Mouse (Mus musculus) midbrain, embryonic 13.5 days (tissue): ENCODE measurements around the gene Ano4. TPM values are rescaled to one million over a fixed set of nuclear protein-coding genes. Genes with fewer than 3 reads are reported as not detected.

ENCODE experiments used
- ATAC-seq: fragments of 200-750 bp; cut with Nextera tagmentation; 2 replicates; pipeline ENCODE4 v1.8.0; 2017; ENCODE audit warnings: mild to moderate bottlenecking, moderate TSS enrichment, moderate library complexity
- H3K27ac ChIP-seq: fragments of 300-500 bp; sonication (generic); 2 replicates; pipeline ENCODE4 v1.5.1; 2015; ENCODE audit warnings: inconsistent platforms, mild to moderate bottlenecking, moderate library complexity
- H3K27me3 ChIP-seq: fragments of 300-500 bp; sonication (generic); 2 replicates; pipeline ENCODE4 v1.6.1; 2015; ENCODE audit warnings: mild to moderate bottlenecking, inconsistent platforms
- H3K36me3 ChIP-seq: fragments of 300-500 bp; sonication (generic); 2 replicates; pipeline ENCODE4 v1.6.1; 2015; ENCODE audit warnings: mild to moderate bottlenecking, inconsistent platforms
- H3K4me1 ChIP-seq: fragments of 300-500 bp; sonication (generic); replicated peaks from 2 replicates; pipeline ENCODE4 v1.6.1; 2015; ENCODE audit warnings: inconsistent platforms
- H3K4me2 ChIP-seq: fragments of 300-500 bp; sonication (generic); replicated peaks from 2 replicates; pipeline ENCODE4 v1.6.1; 2015; ENCODE audit warnings: moderate library complexity, mild to moderate bottlenecking, inconsistent platforms
- H3K4me3 ChIP-seq: fragments of 300-500 bp; sonication (generic); replicated peaks from 2 replicates; pipeline ENCODE4 v1.5.1; 2015; ENCODE audit warnings: mild to moderate bottlenecking, inconsistent platforms
- H3K9ac ChIP-seq: fragments of 300-500 bp; sonication (generic); replicated peaks from 2 replicates; pipeline ENCODE4 v1.6.1; 2015; ENCODE audit warnings: mild to moderate bottlenecking, inconsistent platforms
- H3K9me3 ChIP-seq: fragments of 300-500 bp; sonication (generic); 2 replicates; pipeline ENCODE4 v1.6.1; 2016; ENCODE audit warnings: mild to moderate bottlenecking, inconsistent platforms
- WGBS: fragments of 180-500 bp; shearing (Covaris S2); methylation state at CpG from one replicate; pipeline ENCODE4 v1.1.7; 2015; 5-methylcytosine and 5-hydroxymethylcytosine counted together
- polyA plus RNA-seq: library from polyadenylated mRNA; unstranded; fragments of >200 nt; fragmentation: Nextera tagmentation; extraction: Ambion mirVana; gene quantifications from 2 replicates; pipeline ENCODE4 v1.2.1, GENCODE M21; 2015

Gene Ano4
- 5.4 and 6.4 TPM in 2 replicates for polyA plus RNA-seq

DNA sequence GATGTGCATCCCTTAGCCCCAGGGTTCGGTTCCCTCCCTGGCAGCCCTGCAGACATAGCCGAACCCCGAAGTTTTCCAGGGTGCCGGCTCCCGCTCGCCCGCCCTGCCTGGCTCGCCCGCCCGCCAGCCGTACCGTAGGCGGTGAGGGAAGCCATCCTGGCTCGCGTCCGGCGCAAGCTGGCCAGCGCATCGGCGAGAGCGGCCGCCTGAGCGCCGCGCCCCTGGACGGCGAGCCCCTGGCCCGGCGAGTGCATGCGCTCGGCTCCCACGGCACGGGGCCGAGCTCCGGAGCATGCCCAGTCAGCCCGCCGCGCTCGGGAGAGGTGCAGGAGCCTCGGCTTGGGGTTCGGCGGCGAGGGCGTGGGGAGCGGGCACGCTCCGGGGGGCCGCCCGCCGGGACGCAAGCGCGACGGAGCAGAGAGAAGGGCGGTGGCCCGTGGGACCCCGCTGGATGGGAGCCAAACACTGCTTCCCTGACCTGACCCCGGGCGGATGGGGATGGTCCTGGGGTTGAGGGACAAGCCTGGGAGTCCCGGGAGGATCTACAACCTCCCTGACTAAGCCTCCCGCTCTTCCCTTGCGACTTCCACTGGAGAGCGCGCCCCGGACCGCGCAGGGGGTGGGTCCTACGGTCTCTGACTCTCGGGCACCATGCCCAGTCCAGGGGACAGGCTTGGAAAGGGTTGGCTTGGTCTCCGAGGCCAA, at the start of gene Ano4:
TSS of gene Ano4 (minus strand) at position 272 of the 705 bp plus-strand sequence.
- Histone ChIP-seq H3K27me3 (peaks cover 46% of the 10 kb centered on the region), H3K9ac (peak within 1 kb of the TSS; percentile 61), H3K4me2 (peak within 1 kb of the TSS; percentile 82), H3K4me3 (peak within 1 kb of the TSS; percentile 57), H3K9me3 (no peaks in the 10 kb centered on the region), H3K4me1 (peaks cover 12% of the 10 kb centered on the region), H3K36me3 (no peaks in the 10 kb centered on the region), H3K27ac (no peak within 1 kb of the TSS)
- ATAC-seq, result peak; percentile 84
- WGBS, result 1% methylated on average over 70 of the region's 70 CpGs

DNA sequence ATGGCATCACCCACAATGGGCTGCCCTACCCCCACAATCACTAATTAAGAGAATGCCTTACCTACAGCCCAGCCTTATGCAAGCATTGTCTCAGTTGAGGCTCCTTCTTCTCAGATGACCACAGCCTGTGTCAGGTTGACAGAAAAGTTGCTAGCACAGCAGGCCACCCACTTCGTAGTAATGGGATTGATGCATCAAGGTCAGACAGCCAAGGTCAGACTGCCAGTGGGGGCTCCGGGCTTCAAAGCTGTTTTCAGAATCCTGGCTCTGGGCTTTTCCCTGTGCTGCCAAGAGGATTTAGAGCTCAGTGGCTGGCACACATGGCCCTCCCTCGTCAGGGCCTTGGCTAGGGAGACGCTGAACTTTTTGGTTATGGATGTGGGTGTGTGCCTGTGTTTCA, 48.1 kb upstream of the Ano4 start:
- H3K4me2 ChIP-seq, result no peak overlapping the region
- H3K4me1 ChIP-seq, result no peaks in the 10 kb centered on the region; the same call in 1 of the 2 replicates
- no peak overlapping the region for H3K4me3 ChIP-seq
- no peak overlapping the region for H3K27ac ChIP-seq
- no peak overlapping the region for H3K9ac ChIP-seq
- WGBS, result 40% methylated on average over 4 of the region's 4 CpGs
- 0 out of 2 replicates have a peak, but pooled peaks cover 3% of the 10 kb centered on the region for H3K27me3 ChIP-seq
- no peaks in the 10 kb centered on the region for H3K36me3 ChIP-seq
- no peaks in the 10 kb centered on the region for H3K9me3 ChIP-seq
- no peak for ATAC-seq

DNA sequence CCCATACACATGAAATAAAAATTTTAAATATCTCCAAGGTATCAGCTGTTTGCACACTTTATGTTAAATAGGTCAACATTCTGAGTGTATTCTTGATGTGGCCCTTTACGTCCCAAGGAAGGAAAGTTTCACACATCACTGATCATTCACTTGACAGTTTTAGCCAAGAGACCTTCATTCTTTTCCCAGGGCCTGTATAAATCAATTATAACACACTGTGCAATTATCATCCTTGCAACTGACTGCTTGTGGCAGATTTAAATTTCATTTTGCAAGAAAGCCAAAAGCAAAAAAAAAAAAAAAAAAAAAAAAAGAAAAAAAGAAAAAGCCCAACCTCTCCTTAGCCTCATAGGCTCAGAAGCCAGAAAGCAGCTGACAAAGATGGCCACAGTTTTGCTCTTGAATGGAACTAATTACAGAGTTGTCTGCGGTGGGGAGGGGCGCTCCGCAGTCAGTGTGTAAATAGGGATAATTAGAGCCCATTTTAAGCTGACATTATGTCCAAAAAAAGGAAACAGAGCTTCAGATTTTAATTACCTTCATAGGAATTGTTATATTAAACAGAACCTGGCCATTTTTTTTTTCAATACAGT, 47.1 kb upstream of the Ano4 start:
- no peak for ATAC-seq

DNA sequence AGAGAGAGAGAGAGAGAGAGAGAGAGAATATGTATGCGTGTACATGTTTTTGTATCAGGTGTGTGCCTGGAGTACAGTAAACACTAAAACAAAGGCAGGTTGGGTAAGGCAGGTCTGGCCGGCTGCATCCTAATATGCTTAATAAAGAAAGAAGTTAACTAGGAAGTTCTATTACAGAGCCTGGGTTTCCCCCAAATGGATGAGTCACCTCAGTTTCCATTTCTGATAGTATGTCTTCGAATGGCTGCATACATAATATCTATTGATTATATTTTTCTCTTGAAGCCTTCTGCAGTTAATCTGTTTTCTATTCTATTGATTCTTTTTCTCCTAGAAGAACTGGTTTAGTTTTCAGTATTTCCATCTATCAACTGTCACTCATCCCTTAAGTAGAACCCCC, 41.9 kb upstream of the Ano4 start:
- H3K4me3 ChIP-seq, result no peak overlapping the region
- H3K27ac ChIP-seq, result no peak overlapping the region
- no peaks in the 10 kb centered on the region for H3K4me1 ChIP-seq
- no peak for ATAC-seq
- no peak overlapping the region for H3K9ac ChIP-seq
- no peaks in the 10 kb centered on the region for H3K36me3 ChIP-seq
- 85% methylated on average over 3 of the region's 3 CpGs for WGBS
- H3K4me2 ChIP-seq, result no peak overlapping the region
- H3K27me3 ChIP-seq, result 0 out of 2 replicates have a peak, but pooled peaks cover 3% of the 10 kb centered on the region
- H3K9me3 ChIP-seq, result no peaks in the 10 kb centered on the region

More for the DNA sequence above, 47.1 kb upstream of the Ano4 start:
- H3K9me3 ChIP-seq, result no peaks in the 10 kb centered on the region
- H3K27me3 ChIP-seq, result 0 out of 2 replicates have a peak, but pooled peaks cover 3% of the 10 kb centered on the region
- no peak overlapping the region for H3K9ac ChIP-seq
- WGBS, result 69% methylated on average over 4 of the region's 4 CpGs
- no peak overlapping the region for H3K4me3 ChIP-seq
- no peaks in the 10 kb centered on the region; the same call in 1 of the 2 replicates for H3K4me1 ChIP-seq
- no peak overlapping the region for H3K4me2 ChIP-seq
- H3K36me3 ChIP-seq, result no peaks in the 10 kb centered on the region
- H3K27ac ChIP-seq, result no peak overlapping the region

DNA sequence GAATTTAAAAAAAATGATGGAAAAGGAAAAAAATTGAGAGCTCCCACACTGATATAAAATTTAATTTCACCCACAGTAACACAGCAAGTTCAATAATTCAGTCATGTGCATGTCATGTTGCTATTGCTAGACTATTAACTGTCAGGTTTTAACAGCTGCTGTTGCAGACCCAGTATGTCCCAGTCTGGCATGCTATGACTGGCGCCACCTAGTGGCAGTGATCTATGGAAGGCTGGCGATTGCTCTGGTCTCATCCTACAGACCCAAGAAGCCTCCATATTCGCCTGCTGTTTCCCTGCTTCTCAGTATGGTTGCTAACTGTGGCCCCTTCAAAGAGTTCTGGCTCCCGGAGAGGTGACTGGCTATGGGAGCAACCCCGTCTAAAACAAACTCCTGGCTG, 38.9 kb upstream of the Ano4 start:
- peak; percentile 84; the same call in 1 of the 2 replicates for ATAC-seq
- Histone ChIP-seq H3K4me1 (no peaks in the 10 kb centered on the region), H3K9me3 (no peaks in the 10 kb centered on the region), H3K4me2 (no peak overlapping the region), H3K4me3 (no peak overlapping the region), H3K27me3 (no peaks in the 10 kb centered on the region), H3K36me3 (no peaks in the 10 kb centered on the region), H3K9ac (no peak overlapping the region), H3K27ac (no peak overlapping the region)
- WGBS, result 4% methylated on average over 5 of the region's 5 CpGs

DNA sequence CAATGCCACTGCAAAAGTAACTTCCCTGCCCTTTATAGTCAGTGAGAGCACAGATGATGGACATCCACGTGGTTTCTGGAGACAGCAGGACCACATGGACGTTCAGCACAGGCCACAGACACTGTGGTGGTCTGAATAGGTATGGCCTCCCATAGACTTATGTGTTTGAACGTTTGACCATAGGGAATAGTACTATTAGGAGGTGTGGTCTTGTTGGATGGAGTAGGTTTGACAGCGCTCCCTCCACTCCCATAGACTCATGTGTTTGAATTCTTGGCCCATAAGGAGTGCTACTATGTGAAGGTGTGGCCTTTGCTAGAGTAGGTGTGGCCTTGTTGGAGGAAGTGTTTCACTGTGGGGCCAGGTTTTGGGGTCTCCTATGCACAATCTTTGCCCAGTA, 33.2 kb upstream of the Ano4 start:
- Histone ChIP-seq H3K4me1 (no peaks in the 10 kb centered on the region), H3K27me3 (no peaks in the 10 kb centered on the region), H3K4me3 (no peak overlapping the region), H3K27ac (no peak overlapping the region), H3K9me3 (no peaks in the 10 kb centered on the region), H3K36me3 (no peaks in the 10 kb centered on the region), H3K4me2 (no peak overlapping the region), H3K9ac (no peak overlapping the region)
- WGBS, result 78% methylated on average over 4 of the region's 4 CpGs
- no peak for ATAC-seq

DNA sequence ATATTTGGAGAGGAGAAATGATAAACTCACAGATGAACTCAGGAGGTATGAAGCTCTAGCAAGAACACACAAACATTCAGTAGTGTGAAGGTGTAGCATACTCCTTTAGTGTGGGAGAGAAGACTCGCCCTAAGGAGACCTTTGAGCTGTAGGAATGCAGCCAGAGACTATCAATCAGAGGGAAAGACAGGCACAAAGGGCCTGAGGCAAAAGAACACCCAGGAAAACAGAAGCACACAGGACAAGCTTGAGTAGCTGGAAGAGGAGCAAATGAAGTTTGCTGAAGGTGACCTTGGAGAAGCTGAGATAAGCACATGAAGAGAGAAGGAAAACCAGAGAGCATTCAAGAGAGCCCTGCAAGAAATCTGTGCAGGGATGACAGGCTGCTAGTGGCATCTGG, 25.5 kb upstream of the Ano4 start:
- no peak for ATAC-seq
- Histone ChIP-seq H3K4me1 (no peaks in the 10 kb centered on the region), H3K27me3 (no peaks in the 10 kb centered on the region), H3K9ac (no peak overlapping the region), H3K4me3 (no peak overlapping the region), H3K36me3 (no peaks in the 10 kb centered on the region), H3K4me2 (no peak overlapping the region), H3K27ac (no peak overlapping the region), H3K9me3 (no peaks in the 10 kb centered on the region)
- 79% methylated on average over 1 of the region's 1 CpGs for WGBS

DNA sequence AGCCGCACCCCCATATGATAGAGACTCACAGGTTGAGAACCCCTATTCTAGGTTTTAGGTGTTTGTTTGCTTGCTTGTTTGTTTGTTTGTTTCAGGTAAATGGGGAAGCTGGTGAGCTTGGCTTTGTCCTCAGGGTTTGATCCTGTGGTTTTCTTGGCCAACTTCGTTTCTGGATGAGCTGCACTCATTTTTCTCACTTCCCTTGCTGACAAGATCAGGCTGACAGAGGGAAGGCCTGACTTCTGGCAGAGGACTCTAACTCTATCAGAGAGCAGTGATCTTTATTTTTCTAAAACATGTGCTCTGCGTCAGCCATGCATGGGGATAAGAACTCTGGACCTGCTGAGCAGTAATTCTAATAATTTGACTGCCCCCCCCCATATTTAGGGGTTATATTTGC, 14.4 kb upstream of the Ano4 start:
- WGBS, result 89% methylated on average over 3 of the region's 3 CpGs
- no peak overlapping the region for H3K27ac ChIP-seq

DNA sequence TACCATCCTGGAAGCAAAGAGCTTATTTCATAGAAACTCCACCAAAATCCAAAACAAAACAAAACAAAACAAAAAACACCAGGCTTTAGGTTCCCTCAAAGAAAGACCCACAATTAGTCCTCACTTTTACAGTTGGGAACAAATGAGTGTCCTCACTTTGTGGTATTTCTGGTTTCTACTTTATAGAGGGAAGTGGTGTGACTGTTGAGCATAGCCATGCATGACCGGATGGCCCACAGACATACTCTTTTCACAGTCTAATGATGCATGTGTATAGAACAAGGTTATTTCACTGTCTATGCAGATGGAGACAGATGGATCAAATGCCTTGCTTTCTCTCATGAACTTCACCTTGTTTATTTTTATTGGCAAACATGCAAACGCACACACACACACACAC, 10.1 kb upstream of the Ano4 start:
- Histone ChIP-seq H3K9ac (no peak overlapping the region), H3K9me3 (no peaks in the 10 kb centered on the region), H3K27me3 (no peaks in the 10 kb centered on the region), H3K4me3 (no peak overlapping the region), H3K4me2 (no peak overlapping the region), H3K27ac (no peak overlapping the region), H3K36me3 (no peaks in the 10 kb centered on the region), H3K4me1 (no peaks in the 10 kb centered on the region)
- ATAC-seq, result no peak
- 87% methylated on average over 2 of the region's 2 CpGs for WGBS

More for the DNA sequence above, 14.4 kb upstream of the Ano4 start:
- Histone ChIP-seq H3K36me3 (no peaks in the 10 kb centered on the region), H3K4me1 (no peaks in the 10 kb centered on the region), H3K9ac (no peak overlapping the region), H3K4me2 (no peak overlapping the region), H3K27me3 (no peaks in the 10 kb centered on the region), H3K4me3 (no peak overlapping the region), H3K9me3 (no peaks in the 10 kb centered on the region)
- ATAC-seq, result no peak

DNA sequence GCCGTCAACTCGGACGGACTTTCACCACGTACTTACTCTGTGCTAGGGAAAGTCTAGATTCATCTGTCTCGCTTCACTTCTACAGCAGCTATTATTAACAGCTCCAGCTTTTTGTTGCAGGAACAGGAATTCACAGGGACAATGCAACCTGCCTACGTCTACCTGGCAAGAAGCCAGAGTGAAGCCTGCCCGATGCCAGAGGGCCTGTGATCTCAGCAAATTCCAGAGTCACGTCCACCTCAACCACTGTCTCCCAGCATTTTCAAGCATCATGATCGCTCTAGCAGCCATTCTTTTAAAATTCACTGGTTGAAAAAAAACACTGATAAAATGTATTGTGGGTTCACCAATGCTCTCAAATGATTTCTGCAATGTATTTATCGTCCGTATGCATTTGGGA, 6.9 kb upstream of the Ano4 start:
- Histone ChIP-seq H3K27me3 (peaks cover 7% of the 10 kb centered on the region), H3K27ac (no peak overlapping the region), H3K4me1 (no peaks in the 10 kb centered on the region), H3K9ac (no peak overlapping the region), H3K36me3 (no peaks in the 10 kb centered on the region), H3K9me3 (no peaks in the 10 kb centered on the region), H3K4me3 (no peak overlapping the region), H3K4me2 (no peak overlapping the region)
- 74% methylated on average over 11 of the region's 11 CpGs for WGBS
- no peak for ATAC-seq

DNA sequence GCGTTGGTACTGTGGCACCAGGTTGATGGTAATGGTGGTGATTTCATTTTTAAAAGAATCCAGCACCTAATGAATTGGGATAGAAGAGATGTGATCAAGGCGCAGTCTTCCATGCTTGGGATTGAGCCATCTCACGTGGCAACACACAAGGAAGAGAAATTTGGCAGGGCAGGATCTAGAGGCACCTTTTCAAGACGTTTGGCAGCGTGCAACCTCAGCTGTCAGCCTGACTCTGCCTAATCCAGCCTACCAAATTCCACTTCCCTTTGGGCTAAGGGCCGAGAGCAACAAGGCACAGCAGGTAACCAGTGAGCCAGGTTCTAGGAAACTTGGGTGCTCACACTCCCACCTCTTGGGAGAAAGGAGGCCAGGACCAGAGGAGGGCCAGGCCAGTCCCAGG, 1.0 kb upstream of the Ano4 start:
- ATAC-seq, result no peak
- Histone ChIP-seq H3K4me3 (no peak overlapping the region), H3K27me3 (peaks cover 46% of the 10 kb centered on the region), H3K4me1 (peaks cover 12% of the 10 kb centered on the region), H3K27ac (no peak overlapping the region), H3K9ac (no peak overlapping the region), H3K4me2 (no peak overlapping the region), H3K36me3 (no peaks in the 10 kb centered on the region), H3K9me3 (no peaks in the 10 kb centered on the region)
- WGBS, result 72% methylated on average over 6 of the region's 6 CpGs

DNA sequence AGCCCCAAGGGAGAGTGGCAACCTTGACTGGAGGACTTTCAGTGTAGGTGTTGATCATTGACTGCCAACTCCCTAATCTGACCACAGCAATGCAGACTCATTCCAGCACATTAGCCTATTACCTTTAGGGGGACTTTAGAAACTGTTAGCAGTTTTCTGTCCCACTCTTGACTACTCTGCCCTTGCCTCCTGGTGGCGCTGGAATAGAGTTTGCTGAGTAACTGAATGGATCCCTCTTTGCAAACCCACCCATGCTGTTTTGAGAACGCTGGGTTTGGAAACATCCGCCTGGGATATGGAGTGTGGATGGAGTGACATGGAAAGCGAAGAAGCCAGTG, 603 bp upstream of the Ano4 start:
- ATAC-seq, result no peak; the same call in 1 of the 2 replicates

More for the DNA sequence above, 603 bp upstream of the Ano4 start:
- no peaks in the 10 kb centered on the region for H3K9me3 ChIP-seq
- peaks cover 46% of the 10 kb centered on the region for H3K27me3 ChIP-seq
- H3K36me3 ChIP-seq, result no peaks in the 10 kb centered on the region
- 55% methylated on average over 4 of the region's 4 CpGs for WGBS
- peak overlapping the region; percentile 82 for H3K4me2 ChIP-seq
- H3K4me3 ChIP-seq, result peak overlapping the region; percentile 57
- H3K27ac ChIP-seq, result no peak overlapping the region
- H3K9ac ChIP-seq, result no peak overlapping the region
- peaks cover 12% of the 10 kb centered on the region for H3K4me1 ChIP-seq
